Mouse (Mus musculus): ENCODE data around the gene Fam234b. TPM values are rescaled to one million over a fixed set of nuclear protein-coding genes. Genes with fewer than 3 reads are reported as not detected.
A peak's percentile ranks its signal among the peaks of the same experiment; 100 is the strongest.

Fam234b gene
- polyA plus RNA-seq, 1 experiment from 2014 or later, result 34.2 TPM

DNA sequence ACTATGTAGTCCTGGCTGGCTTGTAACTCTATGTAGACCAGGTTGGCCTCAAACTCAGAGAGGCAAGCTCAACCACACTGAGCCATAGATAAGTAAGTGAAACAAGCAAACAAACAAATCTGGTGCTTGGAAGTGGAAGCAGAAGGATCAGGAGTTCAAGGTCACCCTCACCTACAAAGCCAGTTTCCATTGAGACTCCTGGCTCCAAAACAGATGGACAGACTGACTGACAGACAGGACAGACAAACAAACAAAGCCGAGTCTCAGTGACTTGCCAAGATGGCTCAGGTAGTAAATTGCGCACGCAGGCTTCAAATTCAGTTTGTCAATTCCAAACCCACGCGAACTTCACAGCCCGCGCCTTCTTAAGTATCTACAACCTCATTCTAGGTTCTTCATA lies 331 bp upstream of the Fam234b start:
- Histone ChIP-seq H3K27ac (ENCODE audit: low read depth, low read length) (peak overlapping the region; percentile 96), H3K27me3 (replicated peaks; ENCODE audit: control insufficient read depth, insufficient read depth, low read length) (no peaks in the 10 kb centered on the region), H3K36me3 (ENCODE audit: control insufficient read depth, insufficient read depth, low read length) (no peaks in the 10 kb centered on the region; the same call in 1 of the 2 replicates), H3K4me1 (replicated peaks; ENCODE audit: control insufficient read depth, insufficient read depth, low read length) (peaks cover 9% of the 10 kb centered on the region), H3K4me3 (ENCODE audit: low read depth, low read length) (peak overlapping the region; percentile 75), H3K9me3 (ENCODE audit: control insufficient read depth, low read length) (no peaks in the 10 kb centered on the region), H3K4me2 (peak overlapping the region; percentile 82), H3K9ac (ENCODE audit: low read depth, low read length) (peak overlapping the region; percentile 93)
- no peak for ATAC-seq (replicated peaks; ENCODE audit: low FRiP score)
- no peak for DNase-seq (ENCODE audit: low spot score)
- 16% methylated on average over 7 of the region's 7 CpGs for WGBS

DNA sequence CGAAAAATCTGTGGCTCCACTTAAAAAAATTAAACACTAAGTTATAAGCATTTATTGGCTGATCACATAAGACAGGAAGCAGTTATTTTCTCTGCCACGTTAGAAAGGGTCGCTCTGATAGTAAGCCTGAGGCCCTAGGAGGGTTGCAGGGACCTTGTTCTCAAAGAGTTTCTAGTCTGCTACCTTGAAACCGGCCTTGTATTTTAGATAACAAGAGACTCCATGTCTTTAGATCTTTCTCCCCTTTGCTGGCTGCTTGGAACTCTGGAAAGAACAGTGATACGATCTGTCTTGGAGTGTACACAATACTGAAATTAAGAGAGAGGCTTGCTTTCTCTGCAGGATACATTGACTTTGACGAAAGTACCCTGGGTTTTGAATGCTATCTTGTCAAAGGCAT lies 949 bp downstream of the Fam234b start:
- Histone ChIP-seq H3K9me3 (ENCODE audit: control insufficient read depth, low read length) (no peaks in the 10 kb centered on the region), H3K27me3 (replicated peaks; ENCODE audit: control insufficient read depth, insufficient read depth, low read length) (no peaks in the 10 kb centered on the region), H3K9ac (ENCODE audit: low read depth, low read length) (peak overlapping the region; percentile 93), H3K4me2 (peak overlapping the region; percentile 82), H3K36me3 (ENCODE audit: control insufficient read depth, insufficient read depth, low read length) (no peaks in the 10 kb centered on the region; the same call in 1 of the 2 replicates), H3K4me1 (replicated peaks; ENCODE audit: control insufficient read depth, insufficient read depth, low read length) (peaks cover 11% of the 10 kb centered on the region), H3K4me3 (ENCODE audit: low read depth, low read length) (peak overlapping the region; percentile 75), H3K27ac (ENCODE audit: low read depth, low read length) (peak overlapping the region; percentile 96)
- WGBS, result 44% methylated on average over 6 of the region's 6 CpGs
- DNase-seq (ENCODE audit: low spot score), result no peak
- no peak for ATAC-seq (replicated peaks; ENCODE audit: low FRiP score)

DNA sequence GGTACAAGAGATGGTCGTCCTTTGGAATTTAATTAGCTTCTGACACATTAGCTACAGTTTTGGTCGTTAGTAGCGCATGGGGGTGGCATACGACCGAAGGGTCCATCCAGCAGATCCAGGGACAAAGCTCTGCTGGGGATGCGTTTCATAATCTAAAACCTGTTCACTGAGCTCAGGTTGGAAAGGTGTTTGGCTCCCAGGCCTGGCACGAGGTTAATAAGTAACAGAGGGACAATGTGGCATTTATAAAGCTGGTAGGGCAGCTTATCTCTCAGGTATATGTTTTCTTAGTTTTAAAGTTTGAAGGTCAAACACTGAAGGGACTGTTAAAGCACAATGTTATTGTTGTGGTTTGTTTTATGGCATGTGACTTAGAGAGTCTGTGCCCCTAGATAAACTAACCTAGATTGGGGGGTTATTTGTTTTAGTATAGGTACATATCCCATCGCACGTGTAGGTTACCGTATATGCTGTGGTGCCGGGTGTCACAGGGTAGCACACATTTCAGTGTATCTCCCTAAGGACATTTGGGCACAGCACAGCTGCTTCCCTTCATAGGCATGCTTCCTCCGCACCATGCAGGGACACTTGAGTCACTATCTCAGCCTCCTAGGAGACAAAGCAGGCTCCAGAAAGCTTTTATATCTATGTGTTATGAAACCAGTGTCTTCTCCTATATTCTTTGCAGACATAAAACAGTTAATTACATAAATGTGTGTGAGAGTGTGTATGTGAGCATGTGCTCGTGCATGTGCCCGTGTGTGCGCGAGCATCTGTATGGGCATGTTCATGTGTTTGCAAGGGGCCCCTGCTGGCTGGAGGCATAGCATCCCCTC lies 2.6 kb downstream of the Fam234b start:
- H3K36me3 ChIP-seq (ENCODE audit: control insufficient read depth, insufficient read depth, low read length), result no peaks in the 10 kb centered on the region
- 82% methylated on average over 16 of the region's 16 CpGs for WGBS
- H3K4me3 ChIP-seq (ENCODE audit: low read depth, low read length), result 0 out of 2 replicates have a peak overlapping the region, but pooled peaks have one; percentile 75
- ATAC-seq (replicated peaks; ENCODE audit: low FRiP score) (no peak), DNase-seq (ENCODE audit: low spot score) (no peak)
- no peaks in the 10 kb centered on the region for H3K9me3 ChIP-seq (ENCODE audit: control insufficient read depth, low read length)
- H3K27me3 ChIP-seq (replicated peaks; ENCODE audit: control insufficient read depth, insufficient read depth, low read length), result no peaks in the 10 kb centered on the region
- H3K27ac ChIP-seq (ENCODE audit: low read depth, low read length), result 0 out of 2 replicates have a peak overlapping the region, but pooled peaks have one; percentile 14
- peak overlapping the region; percentile 82 for H3K4me2 ChIP-seq
- H3K4me1 ChIP-seq (replicated peaks; ENCODE audit: control insufficient read depth, insufficient read depth, low read length), result peaks cover 23% of the 10 kb centered on the region
- H3K9ac ChIP-seq (ENCODE audit: low read depth, low read length), result no peak overlapping the region

GRCm38 (mm10) chr6:135202668-135203067 lies 4.9 kb downstream of the Fam234b start:
- Histone ChIP-seq H3K9ac (ENCODE audit: low read depth, low read length) (no peak overlapping the region), H3K27me3 (replicated peaks; ENCODE audit: control insufficient read depth, insufficient read depth, low read length) (no peaks in the 10 kb centered on the region), H3K9me3 (ENCODE audit: control insufficient read depth, low read length) (no peaks in the 10 kb centered on the region), H3K4me1 (replicated peaks; ENCODE audit: control insufficient read depth, insufficient read depth, low read length) (peaks cover 28% of the 10 kb centered on the region), H3K4me3 (ENCODE audit: low read depth, low read length) (no peak overlapping the region), H3K27ac (ENCODE audit: low read depth, low read length) (no peak overlapping the region), H3K36me3 (ENCODE audit: control insufficient read depth, insufficient read depth, low read length) (no peaks in the 10 kb centered on the region), H3K4me2 (no peak overlapping the region)
- DNase-seq (ENCODE audit: low spot score) (no peak), ATAC-seq (replicated peaks; ENCODE audit: low FRiP score) (no peak)
- 86% methylated on average over 6 of the region's 6 CpGs for WGBS

DNA sequence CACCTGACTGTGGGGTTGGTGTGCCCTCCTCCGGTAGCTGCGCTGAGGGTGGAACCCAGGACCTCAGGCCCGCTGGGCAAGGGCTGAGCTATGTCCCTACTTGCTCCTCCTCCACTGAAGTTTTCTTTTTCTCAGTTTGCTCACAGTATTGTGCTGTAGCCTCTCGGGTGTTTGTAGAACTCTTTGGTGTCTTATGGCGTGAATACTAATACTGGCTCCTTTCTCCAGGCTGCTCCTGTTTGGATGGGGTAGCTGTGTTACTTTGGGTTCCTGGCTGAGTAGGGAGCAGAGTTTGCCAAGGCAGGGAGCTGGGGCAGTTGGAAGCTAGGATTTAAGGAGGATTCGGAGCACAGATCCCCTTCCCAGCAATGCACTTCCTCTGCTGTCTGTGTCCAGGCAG lies 6.0 kb downstream of the Fam234b start:
- H3K36me3 ChIP-seq (ENCODE audit: control insufficient read depth, insufficient read depth, low read length), result no peaks in the 10 kb centered on the region
- H3K4me2 ChIP-seq, result no peak overlapping the region
- no peaks in the 10 kb centered on the region for H3K9me3 ChIP-seq (ENCODE audit: control insufficient read depth, low read length)
- H3K9ac ChIP-seq (ENCODE audit: low read depth, low read length), result 0 out of 2 replicates have a peak overlapping the region, but pooled peaks have one; percentile 8
- no peaks in the 10 kb centered on the region for H3K27me3 ChIP-seq (replicated peaks; ENCODE audit: control insufficient read depth, insufficient read depth, low read length)
- 69% methylated on average over 6 of the region's 6 CpGs for WGBS
- H3K4me1 ChIP-seq (replicated peaks; ENCODE audit: control insufficient read depth, insufficient read depth, low read length), result peaks cover 28% of the 10 kb centered on the region
- ATAC-seq (replicated peaks; ENCODE audit: low FRiP score) (no peak), DNase-seq (ENCODE audit: low spot score) (no peak)
- peak overlapping the region; percentile 73 for H3K27ac ChIP-seq (ENCODE audit: low read depth, low read length)
- H3K4me3 ChIP-seq (ENCODE audit: low read depth, low read length), result no peak overlapping the region

GRCm38 (mm10) chr6:135204869-135205268 lies 7.1 kb downstream of the Fam234b start:
- Histone ChIP-seq H3K9ac (ENCODE audit: low read depth, low read length) (peak overlapping the region; percentile 17; the same call in 1 of the 2 replicates), H3K4me3 (ENCODE audit: low read depth, low read length) (peak overlapping the region; percentile 9; the same call in 1 of the 2 replicates), H3K36me3 (ENCODE audit: control insufficient read depth, insufficient read depth, low read length) (no peaks in the 10 kb centered on the region; the same call in 1 of the 2 replicates), H3K27me3 (replicated peaks; ENCODE audit: control insufficient read depth, insufficient read depth, low read length) (no peaks in the 10 kb centered on the region), H3K4me2 (peak overlapping the region; percentile 44), H3K9me3 (ENCODE audit: control insufficient read depth, low read length) (no peaks in the 10 kb centered on the region), H3K27ac (ENCODE audit: low read depth, low read length) (peak overlapping the region; percentile 73), H3K4me1 (replicated peaks; ENCODE audit: control insufficient read depth, insufficient read depth, low read length) (peaks cover 26% of the 10 kb centered on the region)
- ATAC-seq (replicated peaks; ENCODE audit: low FRiP score) (peak; percentile 84), DNase-seq (ENCODE audit: low spot score) (no peak)
- WGBS, result 57% methylated on average over 4 of the region's 4 CpGs

GRCm38 (mm10) chr6:135205802-135206201 lies 8.0 kb downstream of the Fam234b start:
- DNase-seq (ENCODE audit: low spot score) (no peak), ATAC-seq (replicated peaks; ENCODE audit: low FRiP score) (peak; percentile 44; the same call in 1 of the 2 replicates)
- Histone ChIP-seq H3K4me1 (replicated peaks; ENCODE audit: control insufficient read depth, insufficient read depth, low read length) (peaks cover 25% of the 10 kb centered on the region), H3K4me3 (ENCODE audit: low read depth, low read length) (no peak overlapping the region), H3K36me3 (ENCODE audit: control insufficient read depth, insufficient read depth, low read length) (no peaks in the 10 kb centered on the region; the same call in 1 of the 2 replicates), H3K27me3 (replicated peaks; ENCODE audit: control insufficient read depth, insufficient read depth, low read length) (no peaks in the 10 kb centered on the region), H3K27ac (ENCODE audit: low read depth, low read length) (peak overlapping the region; percentile 73), H3K9me3 (ENCODE audit: control insufficient read depth, low read length) (no peaks in the 10 kb centered on the region), H3K9ac (ENCODE audit: low read depth, low read length) (peak overlapping the region; percentile 17), H3K4me2 (peak overlapping the region; percentile 44)
- 65% methylated on average over 4 of the region's 4 CpGs for whole genome bisulfite sequencing

GRCm38 (mm10) chr6:135206909-135207308 lies 9.1 kb downstream of the Fam234b start:
- Histone ChIP-seq H3K36me3 (ENCODE audit: control insufficient read depth, insufficient read depth, low read length) (no peaks in the 10 kb centered on the region; the same call in 1 of the 2 replicates), H3K4me3 (ENCODE audit: low read depth, low read length) (no peak overlapping the region), H3K4me2 (no peak overlapping the region), H3K9ac (ENCODE audit: low read depth, low read length) (no peak overlapping the region), H3K27me3 (replicated peaks; ENCODE audit: control insufficient read depth, insufficient read depth, low read length) (no peaks in the 10 kb centered on the region), H3K4me1 (replicated peaks; ENCODE audit: control insufficient read depth, insufficient read depth, low read length) (peaks cover 35% of the 10 kb centered on the region), H3K27ac (ENCODE audit: low read depth, low read length) (no peak overlapping the region), H3K9me3 (ENCODE audit: control insufficient read depth, low read length) (no peaks in the 10 kb centered on the region)
- ATAC-seq (replicated peaks; ENCODE audit: low FRiP score), result no peak
- no peak for DNase-seq (ENCODE audit: low spot score)
- 82% methylated on average over 8 of the region's 8 CpGs for WGBS
